Mouse (Mus musculus): ENCODE results near the gene Tbx6. TPM values are rescaled to one million over a fixed set of nuclear protein-coding genes. Genes with fewer than 3 reads are reported as not detected.

Tbx6 gene
- polyA plus RNA-seq, 1 experiment from 2014 or later: 0.56 TPM

GRCm38 (mm10) chr7:126789141-126789540 is 7.9 kb downstream of the Tbx6 start:
- no peak for DNase-seq (ENCODE audit: low spot score)
- TF ChIP-seq EP300 (IDR thresholded peaks at IDR 0.05) (no peak), CTCF (IDR thresholded peaks at IDR 0.05) (no peak)
- Histone ChIP-seq H3K9ac (replicated peaks; ENCODE audit: low read depth) (no peak overlapping the region), H3K27ac (ENCODE audit: low read length) (no peak overlapping the region), H3K4me2 (replicated peaks; ENCODE audit: low read depth, low read length) (no peak overlapping the region), H3K4me3 (ENCODE audit: low read depth, low read length) (no peak overlapping the region), H3K27me3 (replicated peaks; ENCODE audit: insufficient read depth, low read length) (no peaks in the 10 kb centered on the region), H3K4me1 (ENCODE audit: insufficient read depth, low read depth, low read length) (0 out of 2 replicates have a peak, but pooled peaks cover 5% of the 10 kb centered on the region), H3K36me3 (ENCODE audit: insufficient read depth, low read length) (peaks cover 40% of the 10 kb centered on the region), H3K9me3 (ENCODE audit: low read length) (no peaks in the 10 kb centered on the region)
- 80% methylated on average over 4 of the region's 4 CpGs for WGBS
- no peak for ATAC-seq

- H3K4me2 ChIP-seq (replicated peaks; ENCODE audit: low read depth, low read length): peak within 1 kb of the TSS; percentile 71
- no peaks in the 10 kb centered on the region for H3K9me3 ChIP-seq (ENCODE audit: low read length)
- DNase-seq (ENCODE audit: low spot score) (peak; percentile 99), ATAC-seq (peak; percentile 96)
- peak within 1 kb of the TSS; percentile 98 for H3K27ac ChIP-seq (ENCODE audit: low read length)
- WGBS: under 1% methylated on average over 65 of the region's 83 CpGs
- H3K36me3 ChIP-seq (ENCODE audit: insufficient read depth, low read length): peaks cover 37% of the 10 kb centered on the region
- no peaks in the 10 kb centered on the region for H3K27me3 ChIP-seq (replicated peaks; ENCODE audit: insufficient read depth, low read length)
- 0 out of 2 replicates have a peak, but pooled peaks cover 5% of the 10 kb centered on the region for H3K4me1 ChIP-seq (ENCODE audit: insufficient read depth, low read depth, low read length)
- H3K4me3 ChIP-seq (ENCODE audit: low read depth, low read length): peak within 1 kb of the TSS; percentile 97
- TF ChIP-seq CTCF (IDR thresholded peaks at IDR 0.05) (peak; percentile 27), EP300 (IDR thresholded peaks at IDR 0.05) (no peak)
- H3K9ac ChIP-seq (replicated peaks; ENCODE audit: low read depth): peak within 1 kb of the TSS; percentile 97
Observed at GRCm38 (mm10) chr7:126791851-126792720, 10.8 kb downstream of the Tbx6 start, which contains the start of gene Ppp4c. Ppp4c (minus strand) TSS chr7:126792496.

- Histone ChIP-seq H3K27me3 (replicated peaks; ENCODE audit: insufficient read depth, low read length) (no peaks in the 10 kb centered on the region), H3K4me3 (ENCODE audit: low read depth, low read length) (peak overlapping the region; percentile 97), H3K4me1 (ENCODE audit: insufficient read depth, low read depth, low read length) (peaks cover 11% of the 10 kb centered on the region; the same call in 1 of the 2 replicates), H3K9ac (replicated peaks; ENCODE audit: low read depth) (no peak overlapping the region), H3K9me3 (ENCODE audit: low read length) (no peaks in the 10 kb centered on the region), H3K36me3 (ENCODE audit: insufficient read depth, low read length) (peaks cover 31% of the 10 kb centered on the region), H3K4me2 (replicated peaks; ENCODE audit: low read depth, low read length) (peak overlapping the region; percentile 71), H3K27ac (ENCODE audit: low read length) (peak overlapping the region; percentile 98)
- DNase-seq (ENCODE audit: low spot score): no peak
- no peak for ATAC-seq
- TF ChIP-seq CTCF (IDR thresholded peaks at IDR 0.05) (no peak), EP300 (IDR thresholded peaks at IDR 0.05) (no peak)
- 16% methylated on average over 11 of the region's 11 CpGs for WGBS
Observed at GRCm38 (mm10) chr7:126792721-126793443, 11.6 kb downstream of the Tbx6 start.

GRCm38 (mm10) chr7:126793456-126794270 is 12.4 kb downstream of the Tbx6 start:
- TF ChIP-seq CTCF (IDR thresholded peaks at IDR 0.05): no peak
- TF ChIP-seq EP300 (IDR thresholded peaks at IDR 0.05): no peak
- Histone ChIP-seq H3K9me3 (ENCODE audit: low read length) (no peaks in the 10 kb centered on the region), H3K27me3 (replicated peaks; ENCODE audit: insufficient read depth, low read length) (no peaks in the 10 kb centered on the region), H3K4me2 (replicated peaks; ENCODE audit: low read depth, low read length) (no peak overlapping the region), H3K27ac (ENCODE audit: low read length) (peak overlapping the region; percentile 98; the same call in 1 of the 2 replicates), H3K4me1 (ENCODE audit: insufficient read depth, low read depth, low read length) (peaks cover 15% of the 10 kb centered on the region; the same call in 1 of the 2 replicates), H3K4me3 (ENCODE audit: low read depth, low read length) (no peak overlapping the region), H3K36me3 (ENCODE audit: insufficient read depth, low read length) (peaks cover 27% of the 10 kb centered on the region), H3K9ac (replicated peaks; ENCODE audit: low read depth) (no peak overlapping the region)
- ATAC-seq (no peak), DNase-seq (ENCODE audit: low spot score) (no peak)
- 73% methylated on average over 4 of the region's 4 CpGs for WGBS

- TF ChIP-seq EP300 (IDR thresholded peaks at IDR 0.05) (no peak), CTCF (IDR thresholded peaks at IDR 0.05) (no peak)
- Histone ChIP-seq H3K27ac (ENCODE audit: low read length) (no peak overlapping the region; the same call in 1 of the 2 replicates), H3K27me3 (replicated peaks; ENCODE audit: insufficient read depth, low read length) (no peaks in the 10 kb centered on the region), H3K9ac (replicated peaks; ENCODE audit: low read depth) (no peak overlapping the region), H3K36me3 (ENCODE audit: insufficient read depth, low read length) (peaks cover 27% of the 10 kb centered on the region), H3K4me1 (ENCODE audit: insufficient read depth, low read depth, low read length) (peaks cover 15% of the 10 kb centered on the region; the same call in 1 of the 2 replicates), H3K9me3 (ENCODE audit: low read length) (no peaks in the 10 kb centered on the region), H3K4me3 (ENCODE audit: low read depth, low read length) (no peak overlapping the region), H3K4me2 (replicated peaks; ENCODE audit: low read depth, low read length) (no peak overlapping the region)
- ATAC-seq (no peak), DNase-seq (ENCODE audit: low spot score) (no peak)
- 55% methylated on average over 4 of the region's 4 CpGs for WGBS
Observed at GRCm38 (mm10) chr7:126794271-126794605, 13.0 kb downstream of the Tbx6 start.
